Mouse (Mus musculus) heart, postnatal 4 days (tissue): Measurements from ENCODE around the gene Homer1. TPM values are rescaled to one million over a fixed set of nuclear protein-coding genes. Genes with fewer than 3 reads are reported as not detected.

Experiments used
- DNase-seq: peaks from one replicate; pipeline ENCODE4 v3.0.0; 2021
- total RNA-seq, 2 experiments: library from RNA; stranded (reverse); gene quantifications; 2 replicates each; pipeline ENCODE4 v1.2.3; 2021

Homer1 gene
- total RNA-seq, 2 experiments from 2014 or later = 60.5 to 63.7 TPM

GRCm38 (mm10) chr13:93401947-93402346 lies 102.5 kb downstream of the Homer1 start:
- no peak for DNase-seq

DNA sequence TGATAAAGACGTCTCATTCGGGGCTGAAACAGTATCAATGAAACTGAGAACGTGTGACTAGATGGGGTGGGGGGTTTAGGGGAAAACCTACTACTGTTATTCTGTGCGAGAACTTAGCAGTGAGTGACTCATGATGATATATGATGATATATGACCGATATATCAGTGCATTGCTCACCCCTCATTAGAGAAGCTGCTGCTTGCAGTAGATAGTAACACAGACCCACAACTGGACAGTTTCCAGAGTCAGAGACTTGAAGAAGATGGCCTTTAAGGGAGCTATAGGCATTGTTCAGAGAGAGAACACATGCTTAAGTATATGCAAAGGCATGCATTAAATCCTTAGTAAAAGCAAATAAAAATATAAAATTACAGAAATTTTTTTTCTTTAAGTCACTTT lies 107.4 kb downstream of the Homer1 start:
- no peak for DNase-seq

- no peak for DNase-seq
Observed at GRCm38 (mm10) chr13:93410343-93410742, 110.9 kb downstream of the Homer1 start.

DNA sequence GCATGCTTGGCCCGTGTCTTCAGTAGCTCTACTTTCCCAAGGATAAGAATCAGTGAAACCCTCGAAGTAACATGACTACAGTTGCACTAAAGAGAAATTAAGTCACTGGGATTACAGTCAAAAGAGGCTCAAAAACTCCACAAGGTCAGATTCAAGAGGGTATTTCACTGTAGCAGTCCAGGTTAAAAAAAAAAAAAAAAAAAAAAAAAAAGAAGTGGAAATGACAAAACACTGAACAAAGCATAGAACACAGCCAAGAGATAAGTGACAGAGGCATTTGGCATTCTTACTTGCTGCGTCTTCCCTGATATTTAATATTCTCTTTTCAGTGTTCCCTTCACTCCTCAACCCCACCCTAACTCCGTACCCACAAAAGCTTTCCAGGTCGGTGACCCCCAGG lies 115.6 kb downstream of the Homer1 start:
- DNase-seq = no peak

GRCm38 (mm10) chr13:93418292-93418691 lies 118.9 kb downstream of the Homer1 start:
- DNase-seq = no peak

DNA sequence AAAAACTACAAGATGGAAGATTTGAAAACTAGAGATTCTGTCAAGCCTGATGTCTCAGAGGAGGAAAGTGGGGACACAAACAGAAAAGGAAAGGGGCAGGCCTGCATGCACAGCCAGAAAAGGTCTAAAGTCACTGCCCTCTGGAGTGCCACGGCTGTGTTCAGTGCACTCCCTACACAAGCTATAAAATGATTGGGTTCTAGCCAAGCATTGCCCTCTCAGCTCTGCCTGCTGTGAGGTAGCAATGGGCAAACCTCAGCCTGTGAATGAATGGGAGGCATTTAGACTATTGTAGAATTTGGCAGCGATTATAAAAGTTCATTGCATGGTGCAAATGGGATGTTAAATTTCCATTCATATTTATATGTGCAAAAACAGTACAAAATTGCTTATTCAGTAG lies 120.3 kb downstream of the Homer1 start:
- DNase-seq = no peak

DNA sequence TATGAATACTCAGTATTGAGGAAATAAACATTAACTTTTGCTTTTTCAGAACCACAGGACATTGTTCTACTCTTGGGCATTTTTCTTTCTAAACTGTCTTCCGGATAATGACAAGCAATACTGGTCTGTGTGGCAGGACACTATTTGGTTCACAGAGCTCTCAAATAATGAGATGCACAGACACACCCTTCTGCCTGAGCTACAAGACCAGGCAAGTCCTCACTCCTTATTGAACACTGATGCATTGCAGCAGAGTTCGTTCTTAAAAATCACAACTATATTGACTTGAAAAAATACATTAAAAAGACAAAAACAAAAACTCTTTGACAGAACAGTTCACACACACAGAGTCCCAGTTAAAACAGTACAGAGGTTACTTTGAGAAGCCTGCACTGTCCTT lies 123.8 kb downstream of the Homer1 start:
- DNase-seq = no peak

DNA sequence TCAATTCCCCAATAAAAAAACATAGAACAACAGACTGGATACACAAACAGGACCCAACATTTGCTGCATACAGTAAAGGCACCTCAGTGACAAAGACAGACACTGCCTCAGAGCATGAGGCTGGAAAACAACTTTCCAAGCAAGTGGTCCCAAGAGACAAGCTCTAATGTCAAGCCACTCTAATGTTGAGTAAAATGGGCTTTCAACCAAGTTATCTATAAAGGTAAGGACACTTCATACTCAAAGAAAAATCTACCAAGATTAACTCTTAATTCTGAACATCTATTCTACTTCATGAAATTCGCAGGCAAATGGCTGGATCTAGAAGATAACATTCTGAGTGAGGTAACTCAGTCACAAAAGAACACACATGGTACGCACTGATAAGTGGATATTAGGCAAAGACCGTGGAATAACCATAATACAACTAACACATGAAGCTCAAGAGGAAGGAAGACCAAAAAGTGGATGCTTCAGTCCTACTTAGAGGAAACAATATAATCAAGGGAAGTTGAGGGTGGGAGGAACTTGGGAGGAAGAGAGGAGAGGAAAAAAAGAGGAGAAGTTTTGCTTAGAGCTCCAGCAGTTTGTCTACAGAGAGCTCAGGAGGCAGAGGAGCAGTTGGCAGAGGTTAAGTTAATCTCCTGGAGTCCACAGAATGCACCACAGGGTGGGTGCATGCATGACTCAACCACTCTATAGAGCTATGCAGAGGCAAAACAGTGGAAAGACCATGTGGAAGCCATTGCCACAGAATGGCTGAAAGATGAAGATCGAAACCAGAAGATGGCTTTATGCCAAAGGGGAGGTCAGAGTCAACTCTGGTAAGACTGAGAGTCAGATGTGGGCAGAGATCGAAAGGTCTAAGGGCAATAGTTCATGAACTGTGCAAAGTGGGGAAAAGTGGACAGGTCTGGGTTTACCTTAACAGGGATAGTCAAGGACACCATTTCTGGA lies 128.8 kb downstream of the Homer1 start:
- DNase-seq = no peak

DNA sequence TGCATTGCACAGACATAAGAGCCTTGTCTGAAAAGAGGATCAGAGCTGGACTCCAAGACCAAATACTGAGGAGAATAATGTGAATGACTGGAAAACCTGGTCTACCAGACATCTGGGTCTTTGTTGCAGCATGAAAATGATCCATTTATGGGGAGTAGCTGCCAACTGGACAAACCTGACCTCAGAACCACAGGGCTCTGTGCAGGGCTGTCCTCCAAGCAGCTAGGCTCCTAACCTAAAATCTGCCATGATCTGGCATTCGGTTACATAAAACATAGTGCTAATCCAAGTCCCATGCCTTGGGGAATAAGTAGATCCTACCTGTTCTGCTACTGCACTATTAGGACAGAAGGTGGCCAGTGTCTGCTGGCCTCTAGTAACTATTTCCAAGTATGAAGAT lies 129.8 kb downstream of the Homer1 start:
- no peak for DNase-seq

DNA sequence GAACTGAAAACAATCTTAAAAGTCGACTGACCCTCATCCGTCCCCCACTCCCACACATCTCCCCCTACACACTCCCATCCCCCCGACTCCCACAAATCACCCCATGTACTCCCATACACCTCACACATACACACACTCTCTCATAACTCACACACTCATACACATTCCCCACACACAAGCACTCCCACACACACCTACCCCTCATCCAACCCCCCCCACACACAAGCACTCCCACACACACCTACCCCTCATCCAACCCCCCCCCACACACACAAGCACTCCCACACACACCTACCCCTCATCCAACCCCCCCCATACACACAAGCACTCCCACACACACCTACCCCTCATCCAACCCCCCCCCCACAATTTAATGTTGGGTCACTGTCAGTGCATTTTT lies 140.7 kb downstream of the Homer1 start:
- no peak for DNase-seq

- no peak for DNase-seq
Observed at GRCm38 (mm10) chr13:93453275-93453674, 153.8 kb downstream of the Homer1 start.

Other genes starting within 250 kb of the Homer1 start
- 10 to 100 TPM; 76.0 to 82.2 TPM for gene Cmya5, start 154.9 kb upstream of the Homer1 start, total RNA-seq
- gene Tent2, start 107.2 kb upstream of the Homer1 start, total RNA-seq = 10 to 100 TPM; 27.4 to 28.1 TPM
- gene Jmy, start 200.2 kb downstream of the Homer1 start, total RNA-seq = 10 to 100 TPM; 35.1 to 37.5 TPM